Mouse (Mus musculus): ENCODE results near the gene Fat3. TPM values are rescaled to one million over a fixed set of nuclear protein-coding genes. Genes with fewer than 3 reads are reported as not detected.

Fat3 gene
- polyA plus RNA-seq, 1 experiment from 2014 or later = 2.3 TPM

DNA sequence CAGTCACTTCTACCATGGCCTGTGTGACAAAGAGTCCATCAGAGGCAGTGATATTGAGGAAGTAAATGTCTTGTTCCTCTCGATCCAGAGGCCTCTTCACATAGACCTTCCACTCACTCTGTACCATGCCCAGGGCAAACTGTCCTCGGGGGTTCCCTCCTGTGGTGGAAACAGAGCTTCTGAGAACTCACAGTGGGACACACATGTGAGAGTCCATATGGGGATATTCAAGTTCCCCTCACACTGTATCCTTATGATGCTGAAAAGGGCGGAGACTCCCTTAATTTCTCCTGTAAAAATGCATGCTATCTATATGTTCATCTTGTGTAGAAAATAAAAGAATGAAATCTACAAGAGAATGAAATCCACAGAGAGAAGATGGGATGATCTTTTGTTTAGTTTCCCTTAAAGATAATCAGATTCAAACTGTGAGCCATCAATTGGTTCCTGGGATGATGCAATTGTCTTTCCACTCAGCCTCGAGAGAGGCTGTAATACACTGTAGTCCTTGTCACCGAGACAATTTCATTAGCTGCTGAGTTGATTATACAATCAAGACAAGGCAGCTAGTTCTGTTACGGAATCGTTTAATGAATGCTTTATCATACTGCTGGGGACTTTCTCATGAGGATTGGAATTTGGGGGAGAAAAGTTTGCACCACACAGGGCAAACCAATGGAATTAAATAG, 508.8 kb downstream of the Fat3 start:
- Histone ChIP-seq H3K36me3 (no peaks in the 10 kb centered on the region), H3K27ac (no peak overlapping the region), H3K27me3 (ENCODE audit: low read depth, poor library complexity, severe bottlenecking) (no peaks in the 10 kb centered on the region), H3K9me3 (replicated peaks) (no peaks in the 10 kb centered on the region), H3K4me3 (no peak overlapping the region), H3K4me1 (no peaks in the 10 kb centered on the region)
- 83% methylated on average over 7 of the region's 7 CpGs for WGBS
- DNase-seq (ENCODE audit: low spot score) = no peak

DNA sequence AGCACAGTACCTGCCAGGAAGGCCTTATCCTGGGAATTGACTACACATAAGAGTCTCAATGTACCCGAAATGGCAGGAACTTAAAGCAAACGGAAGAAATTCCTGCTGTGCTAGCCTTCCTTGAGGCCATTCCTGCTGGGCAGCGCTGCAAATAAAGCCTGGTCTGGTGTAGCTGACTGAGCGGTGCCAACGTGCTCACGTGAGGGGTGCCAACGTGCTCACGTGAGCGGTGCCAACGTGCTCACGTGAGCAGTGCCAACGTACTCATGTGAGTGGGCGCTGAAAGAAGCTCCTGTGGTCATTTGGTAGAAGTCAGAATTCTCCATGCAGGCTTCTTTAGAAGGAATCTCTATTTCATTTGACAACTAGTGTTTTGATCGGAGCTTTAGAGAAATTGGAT, 522.8 kb downstream of the Fat3 start:
- no peaks in the 10 kb centered on the region for H3K9me3 ChIP-seq (replicated peaks)
- peaks cover 5% of the 10 kb centered on the region; the same call in 1 of the 2 replicates for H3K4me1 ChIP-seq
- no peaks in the 10 kb centered on the region for H3K36me3 ChIP-seq
- no peaks in the 10 kb centered on the region for H3K27me3 ChIP-seq (ENCODE audit: low read depth, poor library complexity, severe bottlenecking)
- 91% methylated on average over 14 of the region's 14 CpGs for WGBS
- no peak overlapping the region for H3K27ac ChIP-seq
- H3K4me3 ChIP-seq = no peak overlapping the region
- no peak for DNase-seq (ENCODE audit: low spot score)

DNA sequence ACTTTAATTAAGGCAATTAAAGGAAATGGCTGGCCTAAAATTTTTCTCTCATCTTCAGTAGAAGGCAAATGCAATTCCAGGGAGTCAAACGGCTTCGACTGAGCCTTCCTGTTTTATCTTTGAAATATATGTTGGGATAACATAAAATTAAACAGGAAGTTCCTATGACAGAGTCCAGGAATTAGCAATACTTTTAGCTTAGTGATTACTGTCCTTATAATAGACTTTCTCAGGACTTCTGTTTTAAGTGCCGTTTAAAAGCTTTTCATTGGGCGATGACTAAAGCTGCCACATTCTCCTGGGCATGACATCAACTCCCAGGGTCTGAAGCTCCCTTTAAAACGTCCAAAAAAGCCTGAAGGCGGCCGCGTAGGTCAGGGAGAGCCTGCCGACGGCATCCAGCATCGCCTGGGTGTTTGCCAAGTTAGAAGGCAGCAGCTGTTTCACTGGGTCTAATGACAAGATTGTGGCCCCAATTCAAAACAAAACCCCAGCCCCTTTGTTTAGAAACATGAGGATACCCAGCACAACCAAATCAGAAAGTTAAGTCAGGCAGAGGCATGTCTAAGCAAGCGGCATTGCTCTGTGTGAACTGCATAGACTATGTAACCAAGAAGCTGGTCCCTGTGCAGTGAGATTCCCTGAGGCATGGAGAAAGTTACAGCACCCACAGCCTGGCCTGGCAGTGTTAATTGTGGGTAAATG, 524.0 kb downstream of the Fat3 start:
- WGBS = 71% methylated on average over 12 of the region's 12 CpGs
- Histone ChIP-seq H3K36me3 (no peaks in the 10 kb centered on the region), H3K4me1 (peaks cover 5% of the 10 kb centered on the region; the same call in 1 of the 2 replicates), H3K27me3 (ENCODE audit: low read depth, poor library complexity, severe bottlenecking) (no peaks in the 10 kb centered on the region), H3K27ac (no peak overlapping the region), H3K4me3 (no peak overlapping the region), H3K9me3 (replicated peaks) (no peaks in the 10 kb centered on the region)
- DNase-seq (ENCODE audit: low spot score) = no peak

DNA sequence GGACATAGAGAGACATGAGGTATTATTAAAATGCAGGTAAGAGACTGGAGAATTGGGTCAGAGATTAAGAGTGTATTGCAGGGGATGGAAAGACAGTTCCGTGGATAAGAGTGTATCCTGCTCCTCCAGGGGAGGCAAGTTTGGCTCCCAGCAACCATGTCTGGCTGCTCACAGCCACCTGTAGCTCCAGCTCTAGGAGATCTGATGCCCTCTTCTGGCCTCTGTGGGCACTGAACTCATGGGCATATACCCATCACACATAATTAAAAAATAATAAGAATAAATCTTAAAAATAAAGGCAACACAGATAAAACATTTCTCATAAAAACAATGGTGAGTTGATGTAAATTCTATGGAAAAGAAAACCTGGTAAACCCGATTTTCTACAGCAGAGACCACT, 525.1 kb downstream of the Fat3 start:
- H3K27me3 ChIP-seq (ENCODE audit: low read depth, poor library complexity, severe bottlenecking) = no peaks in the 10 kb centered on the region
- 85% methylated on average over 2 of the region's 2 CpGs for WGBS

DNA sequence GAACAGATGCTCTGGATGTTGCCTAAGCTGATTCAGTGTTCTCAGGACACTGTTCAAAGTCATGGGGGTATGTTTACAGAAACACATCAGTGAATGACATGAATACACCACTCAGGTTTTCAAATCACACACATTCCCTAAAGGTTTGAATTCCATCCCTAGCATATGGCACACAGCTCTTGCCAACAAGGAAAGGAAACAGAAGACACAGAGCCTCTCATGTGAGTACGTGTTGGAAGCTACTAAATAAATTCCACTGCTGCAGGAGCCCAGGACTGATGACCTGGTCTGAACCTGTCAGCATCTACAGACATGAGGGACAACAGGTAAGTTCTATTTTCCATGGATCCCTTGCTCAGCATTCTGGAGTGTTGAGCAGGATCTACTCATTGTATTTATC, 528.9 kb downstream of the Fat3 start:
- 81% methylated on average over 1 of the region's 1 CpGs for WGBS
- no peak for DNase-seq (ENCODE audit: low spot score)
- Histone ChIP-seq H3K9me3 (replicated peaks) (no peaks in the 10 kb centered on the region), H3K27me3 (ENCODE audit: low read depth, poor library complexity, severe bottlenecking) (no peaks in the 10 kb centered on the region), H3K4me1 (peaks cover 2% of the 10 kb centered on the region; the same call in 1 of the 2 replicates), H3K36me3 (no peaks in the 10 kb centered on the region), H3K4me3 (no peak overlapping the region), H3K27ac (no peak overlapping the region)

More for the DNA sequence above, 525.1 kb downstream of the Fat3 start:
- H3K9me3 ChIP-seq (replicated peaks) = no peaks in the 10 kb centered on the region
- no peaks in the 10 kb centered on the region for H3K36me3 ChIP-seq
- no peak overlapping the region for H3K4me3 ChIP-seq
- no peak for DNase-seq (ENCODE audit: low spot score)
- H3K4me1 ChIP-seq = peaks cover 5% of the 10 kb centered on the region; the same call in 1 of the 2 replicates
- no peak overlapping the region for H3K27ac ChIP-seq

DNA sequence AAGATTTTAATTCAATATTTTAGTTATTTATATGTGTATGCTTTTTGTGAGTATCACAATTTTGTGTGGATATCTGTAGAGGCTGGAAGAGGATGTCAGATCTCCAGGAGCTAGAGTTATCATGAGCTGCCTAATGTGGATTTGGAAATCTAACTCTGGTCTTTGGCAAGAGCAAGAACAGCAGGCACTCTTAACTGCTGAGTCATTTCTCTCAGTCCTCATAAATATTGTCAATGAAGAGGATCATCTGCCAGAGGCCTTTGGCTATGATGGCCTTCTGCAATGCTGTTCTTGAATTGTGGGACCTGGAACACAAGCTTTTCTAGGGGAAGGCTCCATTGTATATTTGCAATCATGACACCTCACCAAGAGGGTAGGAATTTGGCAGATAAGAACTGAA, 529.7 kb downstream of the Fat3 start:
- no peak for DNase-seq (ENCODE audit: low spot score)
- no peaks in the 10 kb centered on the region for H3K9me3 ChIP-seq (replicated peaks)
- no peaks in the 10 kb centered on the region for H3K36me3 ChIP-seq
- no peaks in the 10 kb centered on the region for H3K27me3 ChIP-seq (ENCODE audit: low read depth, poor library complexity, severe bottlenecking)
- no peak overlapping the region for H3K4me3 ChIP-seq
- no peaks in the 10 kb centered on the region for H3K4me1 ChIP-seq
- H3K27ac ChIP-seq = no peak overlapping the region

DNA sequence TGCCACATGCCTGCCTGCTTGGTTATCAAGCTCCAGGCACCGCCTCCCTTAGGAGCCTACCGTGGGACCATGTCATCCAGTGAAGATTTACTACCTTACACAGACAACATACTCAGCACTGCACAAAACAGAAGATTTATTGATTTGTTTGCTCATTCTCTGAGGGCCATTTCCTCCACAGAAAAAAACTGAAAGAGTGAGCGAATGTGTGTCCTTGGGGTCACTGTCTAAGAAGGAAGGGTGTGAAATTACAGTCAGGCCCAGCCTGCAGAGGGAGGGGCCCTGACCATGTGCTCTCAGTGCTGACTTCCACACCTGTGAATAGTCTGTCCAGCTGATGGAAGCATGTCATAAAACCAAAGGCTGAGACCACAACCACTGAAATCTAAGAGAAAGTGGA, 536.9 kb downstream of the Fat3 start:
- Histone ChIP-seq H3K4me1 (peaks cover 6% of the 10 kb centered on the region; the same call in 1 of the 2 replicates), H3K27ac (no peak overlapping the region), H3K36me3 (no peaks in the 10 kb centered on the region), H3K9me3 (replicated peaks) (no peaks in the 10 kb centered on the region), H3K4me3 (no peak overlapping the region), H3K27me3 (ENCODE audit: low read depth, poor library complexity, severe bottlenecking) (no peaks in the 10 kb centered on the region)
- WGBS = 43% methylated on average over 3 of the region's 3 CpGs
- DNase-seq (ENCODE audit: low spot score) = peak; percentile 39

DNA sequence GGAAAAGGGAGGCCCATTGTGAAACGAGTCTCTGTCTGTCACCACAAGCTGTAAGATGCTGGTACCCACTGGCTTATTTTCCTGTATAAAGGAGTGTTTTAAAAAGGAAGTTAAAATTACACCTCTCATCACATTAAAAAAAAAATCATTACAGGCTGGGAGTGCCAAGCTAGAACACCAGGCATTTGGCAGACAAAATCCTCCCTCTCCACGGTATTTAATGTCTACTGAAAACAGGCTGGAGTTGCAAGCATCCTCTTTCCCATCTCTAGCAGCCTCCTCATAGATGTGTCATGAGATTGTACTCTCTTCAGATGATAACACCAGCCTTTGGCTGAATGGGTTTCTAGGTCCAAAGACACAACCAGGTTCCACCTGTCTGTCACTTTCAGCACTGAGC, 538.2 kb downstream of the Fat3 start:
- H3K27ac ChIP-seq = no peak overlapping the region
- H3K9me3 ChIP-seq (replicated peaks) = no peaks in the 10 kb centered on the region
- WGBS = 86% methylated on average over 2 of the region's 2 CpGs
- peaks cover 16% of the 10 kb centered on the region for H3K4me1 ChIP-seq
- H3K36me3 ChIP-seq = no peaks in the 10 kb centered on the region
- no peak overlapping the region for H3K4me3 ChIP-seq
- H3K27me3 ChIP-seq (ENCODE audit: low read depth, poor library complexity, severe bottlenecking) = no peaks in the 10 kb centered on the region
- DNase-seq (ENCODE audit: low spot score) = no peak

DNA sequence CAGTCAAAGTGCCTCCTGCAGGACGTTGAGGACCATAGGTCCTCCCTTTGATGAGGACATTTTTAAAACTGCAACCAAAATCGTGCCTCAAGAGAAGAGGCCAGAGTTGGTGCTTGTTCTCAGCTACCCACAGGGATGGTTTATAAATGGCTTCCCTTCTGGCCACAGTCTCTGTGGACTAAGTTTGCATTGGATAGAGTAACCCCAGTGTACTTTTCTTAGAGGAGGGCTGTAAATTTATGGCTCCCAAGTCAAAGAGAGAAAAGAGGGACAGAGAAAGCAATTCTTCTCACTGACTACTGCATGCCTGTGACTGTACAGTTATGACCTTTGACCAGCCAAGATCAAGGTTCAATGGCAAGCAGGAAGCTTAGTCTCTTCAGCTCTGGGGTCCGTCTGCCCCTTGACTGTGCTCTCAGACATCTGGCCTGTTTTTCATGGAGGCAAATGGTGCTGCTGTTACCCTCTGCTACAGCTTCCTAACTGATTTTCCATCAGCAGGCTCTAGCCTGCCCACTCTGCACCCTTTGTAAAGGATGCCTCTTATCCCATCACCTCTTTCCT, 542.8 kb downstream of the Fat3 start:
- Histone ChIP-seq H3K4me3 (no peak overlapping the region), H3K36me3 (no peaks in the 10 kb centered on the region), H3K4me1 (peaks cover 11% of the 10 kb centered on the region), H3K27ac (no peak overlapping the region), H3K9me3 (replicated peaks) (no peaks in the 10 kb centered on the region), H3K27me3 (ENCODE audit: low read depth, poor library complexity, severe bottlenecking) (no peaks in the 10 kb centered on the region)
- WGBS = 46% methylated on average over 3 of the region's 3 CpGs
- DNase-seq (ENCODE audit: low spot score) = no peak

DNA sequence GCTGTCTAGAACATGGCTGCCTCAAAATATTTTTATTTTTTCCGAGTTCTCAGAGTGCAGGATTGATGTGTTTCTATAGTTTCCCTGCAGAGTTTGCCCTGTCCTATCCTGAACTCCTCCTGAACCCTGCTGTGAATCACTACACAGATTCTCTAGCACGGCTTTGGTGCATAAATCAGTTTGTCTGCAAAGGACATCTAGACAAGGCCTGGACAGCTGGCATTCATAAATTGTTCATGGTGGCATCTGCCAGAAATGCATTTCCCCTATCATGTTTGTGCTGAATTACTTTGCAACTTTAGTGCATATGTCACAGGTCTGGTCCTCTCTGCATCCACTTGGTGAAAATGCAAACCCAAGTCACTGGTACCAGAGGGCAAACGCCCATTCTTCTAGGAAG, 543.3 kb downstream of the Fat3 start:
- H3K27me3 ChIP-seq (ENCODE audit: low read depth, poor library complexity, severe bottlenecking) = no peaks in the 10 kb centered on the region
- peaks cover 11% of the 10 kb centered on the region for H3K4me1 ChIP-seq
- no peaks in the 10 kb centered on the region for H3K36me3 ChIP-seq
- WGBS = 58% methylated on average over 3 of the region's 3 CpGs
- no peaks in the 10 kb centered on the region for H3K9me3 ChIP-seq (replicated peaks)
- no peak overlapping the region for H3K4me3 ChIP-seq
- no peak for DNase-seq (ENCODE audit: low spot score)
- no peak overlapping the region for H3K27ac ChIP-seq

DNA sequence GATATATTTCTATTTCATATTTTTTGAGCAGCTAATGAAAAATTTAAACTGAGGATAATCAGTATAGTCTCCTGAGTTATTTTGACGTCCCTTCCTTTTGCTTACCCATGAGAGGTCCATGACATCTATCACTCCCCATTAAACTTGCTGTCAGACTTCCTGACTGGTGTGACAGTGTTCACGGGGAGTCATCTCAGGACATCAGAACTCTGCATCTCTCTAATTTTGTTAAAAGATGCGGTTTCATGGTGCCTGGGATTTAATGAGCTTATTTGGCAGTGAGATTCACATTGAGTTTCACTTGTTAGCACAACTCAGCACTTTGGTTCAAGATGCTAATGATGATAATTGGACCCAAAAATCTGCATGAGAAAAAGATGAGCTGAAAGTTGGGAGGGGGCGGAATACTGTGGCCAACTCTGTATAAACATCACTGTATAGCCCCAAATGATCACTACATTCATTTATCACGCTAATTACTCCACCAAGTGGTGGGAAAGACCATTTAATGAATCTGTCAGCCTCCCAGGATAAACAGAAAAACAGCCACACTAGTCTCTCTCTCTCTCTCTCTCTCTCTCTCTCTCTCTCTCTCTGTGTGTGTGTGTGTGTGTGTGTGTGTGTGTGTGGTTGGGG, 545.8 kb downstream of the Fat3 start:
- DNase-seq (ENCODE audit: low spot score) = no peak
- Histone ChIP-seq H3K9me3 (replicated peaks) (no peaks in the 10 kb centered on the region), H3K27me3 (ENCODE audit: low read depth, poor library complexity, severe bottlenecking) (no peaks in the 10 kb centered on the region), H3K27ac (no peak overlapping the region), H3K4me1 (peaks cover 11% of the 10 kb centered on the region), H3K36me3 (no peaks in the 10 kb centered on the region), H3K4me3 (no peak overlapping the region)
- 75% methylated on average over 5 of the region's 5 CpGs for WGBS

DNA sequence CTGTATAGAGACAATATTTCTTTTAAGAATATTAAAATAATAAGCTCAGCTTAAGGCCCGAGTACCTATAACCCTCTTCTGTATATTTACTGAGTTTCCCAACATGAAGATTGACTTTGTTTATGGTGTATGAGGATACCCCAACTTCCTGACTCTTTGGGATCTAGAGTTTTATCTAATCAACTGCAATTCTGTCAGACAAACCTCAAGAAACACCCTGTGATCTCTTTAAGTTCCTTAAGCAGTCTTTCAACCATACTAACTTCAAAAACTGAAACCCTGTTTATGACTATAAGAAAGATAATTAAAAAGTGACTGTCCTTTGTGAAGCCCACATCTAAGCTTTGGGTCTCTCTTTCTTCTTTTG, 546.8 kb downstream of the Fat3 start:
- WGBS = 91% methylated on average over 1 of the region's 1 CpGs
- Histone ChIP-seq H3K36me3 (no peaks in the 10 kb centered on the region), H3K27ac (no peak overlapping the region), H3K9me3 (replicated peaks) (no peaks in the 10 kb centered on the region), H3K4me3 (no peak overlapping the region), H3K4me1 (peaks cover 11% of the 10 kb centered on the region), H3K27me3 (ENCODE audit: low read depth, poor library complexity, severe bottlenecking) (no peaks in the 10 kb centered on the region)
- no peak for DNase-seq (ENCODE audit: low spot score)
